Mouse (Mus musculus): Measurements from ENCODE around the gene Mn1. TPM values are rescaled to one million over a fixed set of nuclear protein-coding genes. Genes with fewer than 3 reads are reported as not detected.

The Mn1 gene
- total RNA-seq, 2 experiments from 2014 or later: 0.04 to 0.59 TPM

- no peak for ATAC-seq (replicated peaks; ENCODE audit: poor library complexity)
Observed at GRCm38 (mm10) chr5:111408470-111409105, 8.6 kb upstream of the Mn1 start.

DNA sequence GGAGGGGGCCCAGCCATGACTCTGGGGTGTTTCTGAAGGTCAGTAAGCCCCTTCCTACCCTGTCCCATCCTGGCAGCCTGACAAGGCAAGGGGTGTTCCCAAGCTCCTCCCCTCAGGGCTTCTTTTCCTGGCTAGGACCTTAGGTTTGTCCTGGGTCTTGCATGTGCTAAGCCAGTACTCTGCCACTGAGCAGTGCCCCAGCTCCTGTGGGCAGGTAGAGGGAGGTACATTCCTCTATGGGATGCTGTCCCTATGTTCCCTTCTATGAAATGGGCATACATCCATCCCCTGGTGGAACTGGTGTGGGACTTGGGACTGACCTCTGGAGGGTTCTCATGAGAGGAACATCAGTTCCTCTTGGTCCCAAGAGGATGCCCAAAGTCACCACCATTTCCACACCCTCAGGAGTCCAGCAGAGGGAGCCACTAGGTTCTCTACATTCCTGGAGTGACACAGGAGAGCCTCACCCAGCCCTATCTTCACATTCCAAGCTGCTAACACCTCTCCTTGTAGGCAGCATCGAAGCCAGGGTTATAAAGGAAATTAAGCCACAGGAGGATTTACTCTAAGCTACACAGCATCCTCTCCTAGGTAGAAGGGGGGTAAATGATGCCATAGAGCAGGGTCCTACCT, 7.6 kb upstream of the Mn1 start:
- peak; percentile 60 for ATAC-seq (replicated peaks; ENCODE audit: poor library complexity)

GRCm38 (mm10) chr5:111410665-111411064, 6.5 kb upstream of the Mn1 start:
- ATAC-seq (replicated peaks; ENCODE audit: poor library complexity): no peak

GRCm38 (mm10) chr5:111414192-111414591, 3.0 kb upstream of the Mn1 start:
- peak; percentile 77 for ATAC-seq (replicated peaks; ENCODE audit: poor library complexity)

- no peak for ATAC-seq (replicated peaks; ENCODE audit: poor library complexity)
Observed at GRCm38 (mm10) chr5:111414770-111415249, 2.4 kb upstream of the Mn1 start.

DNA sequence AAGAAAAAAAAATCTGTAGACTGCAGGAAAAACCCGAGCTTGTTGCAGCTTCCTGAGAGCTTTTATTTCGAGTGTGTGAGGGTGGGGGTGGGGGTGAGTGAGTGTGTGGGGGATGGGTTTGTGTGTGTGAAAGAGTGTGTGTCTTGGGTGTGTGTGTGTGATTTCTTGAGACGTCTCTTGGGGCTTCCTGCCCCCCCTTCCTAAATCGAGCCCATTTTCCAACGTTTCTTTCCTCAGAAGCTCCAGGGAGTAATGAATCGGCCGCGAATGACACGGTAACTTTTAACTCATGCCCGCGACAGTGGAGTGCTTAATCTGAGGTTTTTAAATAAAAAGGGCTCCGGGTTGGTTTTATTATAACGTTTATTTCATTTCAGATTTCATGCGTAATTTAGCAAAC, 1.6 kb upstream of the Mn1 start:
- ATAC-seq (replicated peaks; ENCODE audit: poor library complexity): no peak

DNA sequence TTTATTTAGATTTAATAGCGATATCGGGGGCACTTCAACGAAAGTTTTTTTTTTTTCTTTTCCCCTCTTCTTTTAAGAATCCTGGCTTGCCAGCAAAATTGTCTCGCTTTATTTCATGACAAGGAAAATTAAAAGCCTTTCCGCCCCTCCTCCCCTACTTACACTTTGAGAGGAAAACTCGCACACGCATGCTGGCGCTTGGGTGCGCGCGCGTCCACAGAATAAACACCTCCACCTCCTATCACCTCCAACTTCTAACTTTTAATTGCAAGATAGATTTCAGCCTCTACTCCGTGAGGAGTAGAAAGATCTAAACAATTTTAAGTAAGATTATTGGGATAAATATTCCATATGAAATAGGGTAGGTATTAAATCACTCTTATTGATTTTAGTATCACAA, 1.1 kb upstream of the Mn1 start:
- ATAC-seq (replicated peaks; ENCODE audit: poor library complexity): no peak

- ATAC-seq (replicated peaks; ENCODE audit: poor library complexity): no peak
Observed at GRCm38 (mm10) chr5:111417378-111418131, 393 bp downstream of the Mn1 start.

GRCm38 (mm10) chr5:111418202-111419120, 1.3 kb downstream of the Mn1 start:
- ATAC-seq (replicated peaks; ENCODE audit: poor library complexity): no peak

GRCm38 (mm10) chr5:111419121-111419881, 2.1 kb downstream of the Mn1 start:
- ATAC-seq (replicated peaks; ENCODE audit: poor library complexity): no peak

- no peak for ATAC-seq (replicated peaks; ENCODE audit: poor library complexity)
Observed at GRCm38 (mm10) chr5:111420011-111420691, 3.0 kb downstream of the Mn1 start.

DNA sequence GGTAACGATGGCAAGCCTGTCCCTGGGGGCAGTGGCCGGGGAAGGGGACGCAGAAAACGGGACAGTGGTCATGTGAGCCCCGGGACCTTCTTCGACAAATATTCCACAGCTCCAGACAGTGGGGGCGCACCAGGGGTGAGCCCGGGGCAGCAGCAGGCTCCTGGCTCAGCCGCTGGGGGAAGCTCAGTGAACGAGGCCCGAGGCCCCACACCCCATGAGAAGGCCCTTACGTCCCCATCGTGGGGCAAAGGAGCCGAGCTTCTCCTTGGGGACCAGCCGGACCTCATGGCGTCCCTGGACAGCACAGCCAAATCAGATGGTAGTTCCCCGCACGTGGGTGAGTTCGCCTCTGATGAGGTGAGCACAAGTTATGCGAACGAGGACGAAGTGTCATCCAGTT, 3.7 kb downstream of the Mn1 start:
- ATAC-seq (replicated peaks; ENCODE audit: poor library complexity): no peak

DNA sequence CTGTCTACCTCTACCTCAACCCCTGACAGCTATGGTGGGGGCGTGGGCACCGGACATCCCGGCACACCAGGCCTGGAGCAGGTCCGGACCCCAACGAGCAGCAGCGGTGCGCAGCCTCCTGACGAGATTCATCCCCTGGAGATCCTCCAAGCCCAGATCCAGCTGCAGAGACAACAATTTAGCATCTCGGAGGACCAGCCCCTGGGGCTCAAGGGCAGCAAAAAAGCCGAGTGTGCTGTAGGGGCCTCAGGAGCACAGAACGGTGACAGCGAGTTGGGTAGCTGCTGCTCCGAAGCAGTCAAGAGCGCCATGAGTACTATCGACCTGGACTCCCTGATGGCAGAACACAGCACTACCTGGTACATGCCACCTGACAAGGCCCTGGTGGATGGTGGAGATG, 4.3 kb downstream of the Mn1 start:
- ATAC-seq (replicated peaks; ENCODE audit: poor library complexity): no peak

GRCm38 (mm10) chr5:111422058-111422800, 5.1 kb downstream of the Mn1 start:
- ATAC-seq (replicated peaks; ENCODE audit: poor library complexity): no peak

DNA sequence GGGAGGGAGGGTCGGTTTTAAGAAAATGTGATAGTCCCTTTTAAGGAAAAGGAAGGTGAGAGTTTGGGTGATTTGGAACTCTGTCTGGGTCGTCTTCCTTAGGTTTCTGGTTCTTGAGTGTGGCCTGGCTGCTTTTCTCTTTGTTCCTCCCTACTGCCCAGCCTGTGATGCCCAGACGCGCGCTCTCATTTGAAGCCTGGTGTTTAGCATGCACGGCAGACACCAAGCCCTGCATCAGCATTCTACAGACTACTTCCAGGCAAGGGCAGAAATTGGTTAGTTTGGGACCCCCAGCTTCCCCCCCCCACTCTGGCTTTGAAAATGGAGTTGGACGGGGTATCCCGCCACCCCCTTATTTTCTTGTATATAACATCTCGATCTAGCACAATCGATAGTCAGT, 5.8 kb downstream of the Mn1 start:
- ATAC-seq (replicated peaks; ENCODE audit: poor library complexity): no peak

- ATAC-seq (replicated peaks; ENCODE audit: poor library complexity): no peak
Observed at GRCm38 (mm10) chr5:111423616-111424015, 6.5 kb downstream of the Mn1 start.

GRCm38 (mm10) chr5:111425813-111426212, 8.7 kb downstream of the Mn1 start:
- ATAC-seq (replicated peaks; ENCODE audit: poor library complexity): no peak

DNA sequence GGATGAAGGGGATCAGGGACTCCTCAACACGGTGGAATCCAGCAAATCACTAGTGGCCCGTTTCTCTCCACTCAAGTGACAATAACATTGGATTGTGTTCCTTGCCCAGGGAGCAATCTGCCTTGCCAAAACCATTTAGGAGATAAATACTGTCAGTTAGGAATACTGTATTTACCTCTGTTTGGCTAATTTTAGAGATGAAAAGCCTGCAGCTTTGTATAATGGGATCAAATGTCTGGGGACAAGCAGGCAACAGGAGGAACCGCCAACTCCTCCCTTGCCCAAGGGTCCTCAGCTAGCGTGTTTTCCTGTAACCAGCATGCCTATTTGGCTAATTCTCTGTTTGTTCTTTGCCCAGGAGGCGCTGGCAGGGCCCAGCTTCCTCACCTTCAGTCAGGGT, 9.1 kb downstream of the Mn1 start:
- ATAC-seq (replicated peaks; ENCODE audit: poor library complexity): no peak

- no peak for ATAC-seq (replicated peaks; ENCODE audit: poor library complexity)
Observed at GRCm38 (mm10) chr5:111428882-111429281, 11.7 kb downstream of the Mn1 start.

Measured in megakaryocyte progenitor cell, adult 5-6 weeks (primary cell).